Mouse (Mus musculus) gastrocnemius, adult 18-20 months (tissue): ENCODE measurements around the gene Msln. TPM values are rescaled to one million over a fixed set of nuclear protein-coding genes. Genes with fewer than 3 reads are reported as not detected.
"Not testable (repeated sequence)": the region's sequence is repeated elsewhere in the genome, so short reads cannot be mapped to it uniquely, and the experiment has no call there.

Source experiments
- DNase-seq: peaks from one replicate; pipeline ENCODE4 v3.0.0; 2021; ENCODE audit warnings: low spot score
- total RNA-seq, 2 experiments: library from RNA; stranded (reverse); gene quantifications; 2 replicates each; pipeline ENCODE4 v1.2.3; 2021

Gene Msln
- total RNA-seq, 2 experiments from 2014 or later, result 0.26 to 0.46 TPM

GRCm38 (mm10) chr17:25773549-25774120, 19.5 kb upstream of the Msln start, which contains the start of gene Narfl:
Narfl (plus strand) TSS chr17:25773776.
- DNase-seq, result peak; percentile 98

- no peak for DNase-seq
Observed at GRCm38 (mm10) chr17:25769331-25769730, 15.2 kb upstream of the Msln start.

- no peak for DNase-seq
Observed at GRCm38 (mm10) chr17:25765886-25766285, 11.7 kb upstream of the Msln start.

- DNase-seq, result no peak
Observed at GRCm38 (mm10) chr17:25762591-25762990, 8.4 kb upstream of the Msln start.

- no peak for DNase-seq
Observed at GRCm38 (mm10) chr17:25761561-25761970, 7.4 kb upstream of the Msln start.

- no peak for DNase-seq
Observed at GRCm38 (mm10) chr17:25760148-25760547, 6.0 kb upstream of the Msln start.

- no peak for DNase-seq
Observed at GRCm38 (mm10) chr17:25757691-25758090, 3.5 kb upstream of the Msln start.

GRCm38 (mm10) chr17:25756378-25757242, 2.4 kb upstream of the Msln start:
- DNase-seq, result no peak

- DNase-seq, result no peak
Observed at GRCm38 (mm10) chr17:25755627-25756377, 1.6 kb upstream of the Msln start.

- no peak for DNase-seq
Observed at GRCm38 (mm10) chr17:25755086-25755485, 908 bp upstream of the Msln start.

- DNase-seq, result no peak
Observed at GRCm38 (mm10) chr17:25751446-25751845, 2.7 kb downstream of the Msln start.

- no peak for DNase-seq
Observed at GRCm38 (mm10) chr17:25749314-25749713, 4.9 kb downstream of the Msln start.

GRCm38 (mm10) chr17:25748238-25748637, 5.9 kb downstream of the Msln start:
- no peak for DNase-seq

- no peak for DNase-seq
Observed at GRCm38 (mm10) chr17:25744311-25744710, 9.9 kb downstream of the Msln start.

GRCm38 (mm10) chr17:25743831-25744230, 10.3 kb downstream of the Msln start:
- no peak for DNase-seq

GRCm38 (mm10) chr17:25741471-25741870, 12.7 kb downstream of the Msln start:
- DNase-seq, result not testable (repeated sequence)

- no peak for DNase-seq
Observed at GRCm38 (mm10) chr17:25738861-25739260, 15.3 kb downstream of the Msln start.

GRCm38 (mm10) chr17:25735745-25736144, 18.4 kb downstream of the Msln start, which contains the start of gene Mslnl:
Mslnl (plus strand) TSS chr17:25736042.
- no peak for DNase-seq

- DNase-seq, result no peak
Observed at GRCm38 (mm10) chr17:25735246-25735645, 18.9 kb downstream of the Msln start.

GRCm38 (mm10) chr17:25732082-25732481, 22.1 kb downstream of the Msln start:
- DNase-seq, result peak; percentile 81

- peak; percentile 41 for DNase-seq
Observed at GRCm38 (mm10) chr17:25728009-25728270, 26.2 kb downstream of the Msln start.

GRCm38 (mm10) chr17:25727265-25728008, 26.7 kb downstream of the Msln start, which contains the start of the genes Chtf18 and Rpusd1:
Chtf18 (minus strand) TSS chr17:25727419.
Rpusd1 (plus strand) TSS chr17:25727670.
- DNase-seq, result peak; percentile 100
